Mouse (Mus musculus): Measurements from ENCODE around the gene Zdhhc17. TPM values are rescaled to one million over a fixed set of nuclear protein-coding genes. Genes with fewer than 3 reads are reported as not detected.

Zdhhc17 gene
- polyA plus RNA-seq, 1 experiment from 2014 or later: 39.0 TPM

GRCm38 (mm10) chr10:110918414-110919391, 91.2 kb downstream of the Zdhhc17 start:
- H3K4me1 ChIP-seq (replicated peaks; ENCODE audit: control insufficient read depth, insufficient read depth, low read length): no peaks in the 10 kb centered on the region
- H3K27ac ChIP-seq (ENCODE audit: low read depth, low read length): peak overlapping the region; percentile 83; the same call in 1 of the 2 replicates
- peak overlapping the region; percentile 80 for H3K9ac ChIP-seq (ENCODE audit: low read depth, low read length)
- peak overlapping the region; percentile 87 for H3K4me2 ChIP-seq (replicated peaks; ENCODE audit: low read depth, low read length)
- H3K4me3 ChIP-seq (ENCODE audit: low read depth, low read length): peak overlapping the region; percentile 71
- H3K9me3 ChIP-seq (ENCODE audit: control insufficient read depth, low read length): no peaks in the 10 kb centered on the region; the same call in 1 of the 2 replicates
- ATAC-seq (ENCODE audit: low FRiP score): no peak
- peak; percentile 66 for DNase-seq (ENCODE audit: low spot score)
- no peaks in the 10 kb centered on the region for H3K36me3 ChIP-seq (ENCODE audit: control insufficient read depth, insufficient read depth, low read length)
- WGBS: 15% methylated on average over 26 of the region's 26 CpGs
- H3K27me3 ChIP-seq (ENCODE audit: control insufficient read depth, insufficient read depth, low read length): no peaks in the 10 kb centered on the region

GRCm38 (mm10) chr10:110917521-110917920, 92.4 kb downstream of the Zdhhc17 start:
- ATAC-seq (ENCODE audit: low FRiP score): no peak
- H3K27ac ChIP-seq (ENCODE audit: low read depth, low read length): no peak overlapping the region
- no peak overlapping the region for H3K4me3 ChIP-seq (ENCODE audit: low read depth, low read length)
- no peak overlapping the region for H3K4me2 ChIP-seq (replicated peaks; ENCODE audit: low read depth, low read length)
- DNase-seq (ENCODE audit: low spot score): no peak
- no peaks in the 10 kb centered on the region for H3K36me3 ChIP-seq (ENCODE audit: control insufficient read depth, insufficient read depth, low read length)
- H3K27me3 ChIP-seq (ENCODE audit: control insufficient read depth, insufficient read depth, low read length): no peaks in the 10 kb centered on the region
- no peaks in the 10 kb centered on the region for H3K4me1 ChIP-seq (replicated peaks; ENCODE audit: control insufficient read depth, insufficient read depth, low read length)
- H3K9ac ChIP-seq (ENCODE audit: low read depth, low read length): no peak overlapping the region
- no peaks in the 10 kb centered on the region; the same call in 1 of the 2 replicates for H3K9me3 ChIP-seq (ENCODE audit: control insufficient read depth, low read length)
- WGBS: 92% methylated on average over 6 of the region's 6 CpGs

DNA sequence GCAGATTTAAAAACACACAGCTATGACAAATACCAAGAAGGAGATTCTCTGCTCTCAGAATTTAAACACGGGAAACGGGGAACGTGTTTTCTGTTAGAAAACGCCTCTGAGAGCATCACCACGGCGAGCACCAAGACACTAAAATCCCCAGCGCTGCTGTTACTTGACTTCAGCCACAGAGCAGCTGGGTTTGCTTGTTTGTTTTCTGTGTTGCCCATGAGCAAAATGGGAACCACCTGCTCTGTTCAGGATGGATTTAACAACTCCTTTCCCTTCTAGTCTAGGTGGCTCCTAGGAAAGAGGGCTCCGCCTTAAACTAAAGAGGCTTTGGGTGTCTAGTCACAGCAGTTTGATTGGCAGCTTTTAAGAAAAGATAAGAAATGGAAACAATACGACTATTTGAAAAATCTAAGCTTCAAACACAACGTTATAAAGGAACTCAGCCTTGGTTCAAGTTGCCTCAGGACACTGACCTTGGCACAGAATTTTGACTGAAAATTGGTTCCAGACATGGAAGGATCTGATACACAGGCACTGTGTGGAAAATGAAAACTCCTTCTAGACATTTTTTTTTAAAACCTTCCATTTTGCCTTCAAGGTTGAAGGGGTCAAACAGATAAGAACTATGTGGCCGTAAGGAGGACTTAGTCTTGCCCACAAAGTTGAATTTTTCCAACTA, 93.1 kb downstream of the Zdhhc17 start:
- Histone ChIP-seq H3K4me2 (replicated peaks; ENCODE audit: low read depth, low read length) (no peak overlapping the region), H3K4me1 (replicated peaks; ENCODE audit: control insufficient read depth, insufficient read depth, low read length) (no peaks in the 10 kb centered on the region), H3K36me3 (ENCODE audit: control insufficient read depth, insufficient read depth, low read length) (no peaks in the 10 kb centered on the region), H3K27ac (ENCODE audit: low read depth, low read length) (no peak overlapping the region), H3K9ac (ENCODE audit: low read depth, low read length) (no peak overlapping the region), H3K27me3 (ENCODE audit: control insufficient read depth, insufficient read depth, low read length) (no peaks in the 10 kb centered on the region), H3K4me3 (ENCODE audit: low read depth, low read length) (no peak overlapping the region), H3K9me3 (ENCODE audit: control insufficient read depth, low read length) (no peaks in the 10 kb centered on the region; the same call in 1 of the 2 replicates)
- WGBS: 79% methylated on average over 11 of the region's 11 CpGs
- ATAC-seq (ENCODE audit: low FRiP score) (no peak), DNase-seq (ENCODE audit: low spot score) (no peak)

- Histone ChIP-seq H3K9ac (ENCODE audit: low read depth, low read length) (no peak overlapping the region), H3K9me3 (ENCODE audit: control insufficient read depth, low read length) (no peaks in the 10 kb centered on the region), H3K27me3 (ENCODE audit: control insufficient read depth, insufficient read depth, low read length) (no peaks in the 10 kb centered on the region), H3K27ac (ENCODE audit: low read depth, low read length) (no peak overlapping the region), H3K4me3 (ENCODE audit: low read depth, low read length) (no peak overlapping the region), H3K4me2 (replicated peaks; ENCODE audit: low read depth, low read length) (no peak overlapping the region), H3K4me1 (replicated peaks; ENCODE audit: control insufficient read depth, insufficient read depth, low read length) (no peaks in the 10 kb centered on the region), H3K36me3 (ENCODE audit: control insufficient read depth, insufficient read depth, low read length) (no peaks in the 10 kb centered on the region)
- 94% methylated on average over 3 of the region's 3 CpGs for WGBS
- no peak for DNase-seq (ENCODE audit: low spot score)
- no peak for ATAC-seq (ENCODE audit: low FRiP score)
Measured at GRCm38 (mm10) chr10:110903862-110904261, 106.1 kb downstream of the Zdhhc17 start.

DNA sequence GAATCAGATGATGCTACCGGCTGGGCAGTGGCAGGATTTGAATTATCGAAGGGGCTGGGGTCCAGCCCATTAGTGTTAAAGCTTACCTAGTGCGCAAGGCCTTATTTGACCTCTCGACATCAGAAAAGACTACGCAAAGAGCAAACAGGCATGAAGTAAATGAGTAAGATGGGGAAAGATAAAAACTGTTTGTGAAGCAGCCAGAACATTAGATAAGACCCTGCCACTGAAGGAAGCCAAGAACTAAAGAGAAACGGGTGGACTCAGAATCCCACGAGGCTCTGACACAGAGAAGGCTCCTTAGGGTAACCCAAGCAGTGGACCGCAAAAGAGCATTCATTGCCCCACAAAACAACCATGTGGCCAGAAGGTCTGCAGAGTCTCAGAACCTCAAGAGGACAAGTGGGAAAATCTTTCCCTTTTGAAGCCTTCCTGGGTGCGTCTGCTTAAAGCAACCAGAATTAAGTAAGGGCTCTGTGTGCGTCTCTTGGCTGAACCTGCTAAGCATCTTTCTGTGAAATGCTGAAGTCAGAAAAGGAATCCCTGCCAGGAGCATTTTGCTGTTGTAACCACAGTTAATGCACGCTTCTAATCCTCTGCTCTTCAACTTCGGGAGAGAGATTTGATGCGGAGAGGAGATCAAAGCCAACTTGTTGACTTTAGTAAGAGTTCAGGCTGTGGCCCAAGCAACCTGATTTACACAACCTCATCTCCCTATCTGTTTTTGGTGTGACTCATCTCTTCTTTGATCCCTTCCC, 110.0 kb downstream of the Zdhhc17 start:
- H3K4me2 ChIP-seq (replicated peaks; ENCODE audit: low read depth, low read length): no peak overlapping the region
- H3K36me3 ChIP-seq (ENCODE audit: control insufficient read depth, insufficient read depth, low read length): no peaks in the 10 kb centered on the region
- DNase-seq (ENCODE audit: low spot score) (no peak), ATAC-seq (ENCODE audit: low FRiP score) (no peak)
- H3K9me3 ChIP-seq (ENCODE audit: control insufficient read depth, low read length): no peaks in the 10 kb centered on the region
- no peak overlapping the region for H3K4me3 ChIP-seq (ENCODE audit: low read depth, low read length)
- H3K27ac ChIP-seq (ENCODE audit: low read depth, low read length): no peak overlapping the region
- no peaks in the 10 kb centered on the region for H3K27me3 ChIP-seq (ENCODE audit: control insufficient read depth, insufficient read depth, low read length)
- no peak overlapping the region for H3K9ac ChIP-seq (ENCODE audit: low read depth, low read length)
- WGBS: 77% methylated on average over 13 of the region's 13 CpGs
- no peaks in the 10 kb centered on the region for H3K4me1 ChIP-seq (replicated peaks; ENCODE audit: control insufficient read depth, insufficient read depth, low read length)

Other genes with a start within 250 kb of the Zdhhc17 start
- gene Csrp2, start 90.4 kb downstream of the Zdhhc17 start, polyA plus RNA-seq (2014; fragmentation: Nextera tagmentation; extraction: Ambion mirVana): 150 and 156 TPM in 2 replicates
- 15.4 and 15.7 TPM in 2 replicates for gene Osbpl8, start 154.6 kb upstream of the Zdhhc17 start, polyA plus RNA-seq (2014; fragmentation: Nextera tagmentation; extraction: Ambion mirVana)